Mouse (Mus musculus): ENCODE measurements around the gene Set. TPM values are rescaled to one million over a fixed set of nuclear protein-coding genes. Genes with fewer than 3 reads are reported as not detected.
A peak's percentile ranks its signal among the peaks of the same experiment; 100 is the strongest.

Set gene
- polyA plus RNA-seq, 1 experiment from 2014 or later, result 776 TPM

GRCm38 (mm10) chr2:30095882-30096527 lies 38.8 kb downstream of the Set start:
- no peak overlapping the region for H3K4me3 ChIP-seq (replicated peaks)
- peaks cover 38% of the 10 kb centered on the region for H3K36me3 ChIP-seq (replicated peaks)
- no peaks in the 10 kb centered on the region for H3K9me3 ChIP-seq
- no peaks in the 10 kb centered on the region for H3K27me3 ChIP-seq
- no peak overlapping the region for H3K9ac ChIP-seq
- ATAC-seq (ENCODE audit: low FRiP score), result no peak
- 72% methylated on average over 2 of the region's 2 CpGs for WGBS
- no peak overlapping the region for H3K4me2 ChIP-seq
- H3K4me1 ChIP-seq, result peaks cover 17% of the 10 kb centered on the region
- no peak overlapping the region for H3K27ac ChIP-seq

GRCm38 (mm10) chr2:30100214-30100613 lies 43.0 kb downstream of the Set start:
- WGBS, result 77% methylated on average over 4 of the region's 4 CpGs

GRCm38 (mm10) chr2:30106364-30106763 lies 49.2 kb downstream of the Set start:
- Histone ChIP-seq H3K9me3 (no peaks in the 10 kb centered on the region), H3K4me2 (no peak overlapping the region), H3K27me3 (no peaks in the 10 kb centered on the region), H3K27ac (no peak overlapping the region), H3K4me1 (no peaks in the 10 kb centered on the region), H3K36me3 (replicated peaks) (peaks cover 83% of the 10 kb centered on the region), H3K9ac (no peak overlapping the region), H3K4me3 (replicated peaks) (no peak overlapping the region)
- ATAC-seq (ENCODE audit: low FRiP score), result no peak

More at GRCm38 (mm10) chr2:30100214-30100613, 43.0 kb downstream of the Set start:
- H3K9me3 ChIP-seq, result no peaks in the 10 kb centered on the region
- no peaks in the 10 kb centered on the region for H3K27me3 ChIP-seq
- H3K9ac ChIP-seq, result no peak overlapping the region
- no peak overlapping the region for H3K27ac ChIP-seq
- ATAC-seq (ENCODE audit: low FRiP score), result no peak
- H3K4me1 ChIP-seq, result no peaks in the 10 kb centered on the region
- H3K4me3 ChIP-seq (replicated peaks), result no peak overlapping the region
- no peak overlapping the region for H3K4me2 ChIP-seq
- peaks cover 65% of the 10 kb centered on the region for H3K36me3 ChIP-seq (replicated peaks)

GRCm38 (mm10) chr2:30107646-30108045 lies 50.5 kb downstream of the Set start:
- H3K4me3 ChIP-seq (replicated peaks), result no peak overlapping the region
- no peaks in the 10 kb centered on the region for H3K9me3 ChIP-seq
- peaks cover 80% of the 10 kb centered on the region for H3K36me3 ChIP-seq (replicated peaks)
- no peaks in the 10 kb centered on the region for H3K4me1 ChIP-seq
- H3K27me3 ChIP-seq, result no peaks in the 10 kb centered on the region
- 91% methylated on average over 5 of the region's 5 CpGs for WGBS
- H3K27ac ChIP-seq, result no peak overlapping the region
- no peak overlapping the region for H3K4me2 ChIP-seq
- no peak overlapping the region for H3K9ac ChIP-seq
- ATAC-seq (ENCODE audit: low FRiP score), result no peak

GRCm38 (mm10) chr2:30108260-30108659 lies 51.1 kb downstream of the Set start:
- Histone ChIP-seq H3K27ac (no peak overlapping the region), H3K9ac (no peak overlapping the region), H3K4me1 (no peaks in the 10 kb centered on the region), H3K4me2 (no peak overlapping the region), H3K4me3 (replicated peaks) (no peak overlapping the region), H3K36me3 (replicated peaks) (peaks cover 80% of the 10 kb centered on the region), H3K9me3 (no peaks in the 10 kb centered on the region), H3K27me3 (no peaks in the 10 kb centered on the region)
- no peak for ATAC-seq (ENCODE audit: low FRiP score)
- WGBS, result 89% methylated on average over 4 of the region's 4 CpGs

GRCm38 (mm10) chr2:30111500-30111899 lies 54.3 kb downstream of the Set start:
- 95% methylated on average over 2 of the region's 2 CpGs for WGBS

GRCm38 (mm10) chr2:30112564-30112963 lies 55.4 kb downstream of the Set start:
- WGBS, result 92% methylated on average over 5 of the region's 5 CpGs
- peaks cover 53% of the 10 kb centered on the region for H3K36me3 ChIP-seq (replicated peaks)
- no peaks in the 10 kb centered on the region for H3K9me3 ChIP-seq
- no peaks in the 10 kb centered on the region for H3K27me3 ChIP-seq
- H3K4me3 ChIP-seq (replicated peaks), result no peak overlapping the region
- no peak for ATAC-seq (ENCODE audit: low FRiP score)
- H3K4me2 ChIP-seq, result no peak overlapping the region
- H3K27ac ChIP-seq, result no peak overlapping the region
- no peaks in the 10 kb centered on the region for H3K4me1 ChIP-seq
- no peak overlapping the region for H3K9ac ChIP-seq

More at GRCm38 (mm10) chr2:30111500-30111899, 54.3 kb downstream of the Set start:
- no peak overlapping the region for H3K4me2 ChIP-seq
- H3K27ac ChIP-seq, result no peak overlapping the region
- H3K27me3 ChIP-seq, result no peaks in the 10 kb centered on the region
- no peaks in the 10 kb centered on the region for H3K4me1 ChIP-seq
- H3K4me3 ChIP-seq (replicated peaks), result no peak overlapping the region
- H3K9ac ChIP-seq, result no peak overlapping the region
- peaks cover 58% of the 10 kb centered on the region for H3K36me3 ChIP-seq (replicated peaks)
- H3K9me3 ChIP-seq, result no peaks in the 10 kb centered on the region
- ATAC-seq (ENCODE audit: low FRiP score), result no peak

- 12% methylated on average over 6 of the region's 6 CpGs for WGBS
- Histone ChIP-seq H3K27me3 (no peaks in the 10 kb centered on the region), H3K9ac (0 out of 2 replicates have a peak overlapping the region, but pooled peaks have one; percentile 8), H3K4me2 (peak overlapping the region; percentile 32), H3K27ac (peak overlapping the region; percentile 51), H3K9me3 (no peaks in the 10 kb centered on the region), H3K4me3 (replicated peaks) (no peak overlapping the region), H3K4me1 (peaks cover 36% of the 10 kb centered on the region), H3K36me3 (replicated peaks) (no peaks in the 10 kb centered on the region; the same call in 1 of the 2 replicates)
- ATAC-seq (ENCODE audit: low FRiP score), result peak; percentile 68; the same call in 1 of the 2 replicates
Measured at GRCm38 (mm10) chr2:30119641-30120051, 62.5 kb downstream of the Set start.

GRCm38 (mm10) chr2:30120269-30120668 lies 63.1 kb downstream of the Set start:
- no peaks in the 10 kb centered on the region for H3K27me3 ChIP-seq

More at GRCm38 (mm10) chr2:30120269-30120668, 63.1 kb downstream of the Set start:
- 85% methylated on average over 4 of the region's 4 CpGs for WGBS
- H3K4me1 ChIP-seq, result peaks cover 42% of the 10 kb centered on the region
- H3K4me3 ChIP-seq (replicated peaks), result no peak overlapping the region
- H3K27ac ChIP-seq, result peak overlapping the region; percentile 51
- no peak overlapping the region for H3K4me2 ChIP-seq
- H3K9me3 ChIP-seq, result no peaks in the 10 kb centered on the region
- no peaks in the 10 kb centered on the region; the same call in 1 of the 2 replicates for H3K36me3 ChIP-seq (replicated peaks)
- H3K9ac ChIP-seq, result no peak overlapping the region
- no peak for ATAC-seq (ENCODE audit: low FRiP score)

Other genes with a start within 250 kb of the Set start
- 13.6 and 14.9 TPM in 2 replicates for gene Urm1, start 237.3 kb upstream of the Set start, polyA plus RNA-seq (2016; fragmentation: Nextera tagmentation; extraction: Ambion mirVana)
- 9.4 and 10.1 TPM in 2 replicates for gene Cercam, start 188.2 kb upstream of the Set start, polyA plus RNA-seq (2016; fragmentation: Nextera tagmentation; extraction: Ambion mirVana)
- 118 and 133 TPM in 2 replicates for gene Odf2, start 168.2 kb upstream of the Set start, polyA plus RNA-seq (2016; fragmentation: Nextera tagmentation; extraction: Ambion mirVana)
- gene Gle1, start 122.0 kb upstream of the Set start, polyA plus RNA-seq (2016; fragmentation: Nextera tagmentation; extraction: Ambion mirVana), result 77.6 and 79.7 TPM in 2 replicates
- 160 and 173 TPM in 2 replicates for gene Sptan1, start 91.8 kb upstream of the Set start, polyA plus RNA-seq (2016; fragmentation: Nextera tagmentation; extraction: Ambion mirVana)
- gene Wdr34, start 8.5 kb upstream of the Set start, polyA plus RNA-seq (2016; fragmentation: Nextera tagmentation; extraction: Ambion mirVana), result 42.3 and 42.5 TPM in 2 replicates
- 10.3 TPM in 2 replicates for gene Pkn3, start 20.3 kb downstream of the Set start, polyA plus RNA-seq (2016; fragmentation: Nextera tagmentation; extraction: Ambion mirVana)
- 22.9 TPM in 2 replicates for gene Zdhhc12, start 36.3 kb downstream of the Set start, polyA plus RNA-seq (2016; fragmentation: Nextera tagmentation; extraction: Ambion mirVana)
- 9.2 and 9.5 TPM in 2 replicates for gene Zer1, start 67.2 kb downstream of the Set start, polyA plus RNA-seq (2016; fragmentation: Nextera tagmentation; extraction: Ambion mirVana)
- 8.3 and 14.0 TPM in 2 replicates for gene Tbc1d13, start 76.4 kb downstream of the Set start, polyA plus RNA-seq (2016; fragmentation: Nextera tagmentation; extraction: Ambion mirVana)
- 9.7 and 13.4 TPM in 2 replicates for gene Endog, start 114.1 kb downstream of the Set start, polyA plus RNA-seq (2016; fragmentation: Nextera tagmentation; extraction: Ambion mirVana)
- gene Spout1, start 121.1 kb downstream of the Set start, polyA plus RNA-seq (2016; fragmentation: Nextera tagmentation; extraction: Ambion mirVana), result 67.0 and 69.2 TPM in 2 replicates
- 9.0 and 9.4 TPM in 2 replicates for gene Kyat1, start 148.5 kb downstream of the Set start, polyA plus RNA-seq (2016; fragmentation: Nextera tagmentation; extraction: Ambion mirVana)
- 22.8 and 35.9 TPM in 2 replicates for gene Lrrc8a, start 180.3 kb downstream of the Set start, polyA plus RNA-seq (2016; fragmentation: Nextera tagmentation; extraction: Ambion mirVana)
- gene Gm28035, start 183.2 kb downstream of the Set start, polyA plus RNA-seq (2016; fragmentation: Nextera tagmentation; extraction: Ambion mirVana), result 0.29 and 0.64 TPM in 2 replicates
- 5.0 and 5.4 TPM in 2 replicates for gene Phyhd1, start 208.8 kb downstream of the Set start, polyA plus RNA-seq (2016; fragmentation: Nextera tagmentation; extraction: Ambion mirVana)
- gene Gm28038, start 223.7 kb downstream of the Set start, polyA plus RNA-seq (2016; fragmentation: Nextera tagmentation; extraction: Ambion mirVana), result not detected in 2 replicates
- gene Dolk, start 229.0 kb downstream of the Set start, polyA plus RNA-seq (2016; fragmentation: Nextera tagmentation; extraction: Ambion mirVana), result 25.4 and 25.6 TPM in 2 replicates
- gene Nup188, start 229.0 kb downstream of the Set start, polyA plus RNA-seq (2016; fragmentation: Nextera tagmentation; extraction: Ambion mirVana), result 42.3 and 47.0 TPM in 2 replicates

All from forebrain, embryonic 12.5 days (tissue).